Mouse (Mus musculus) right cerebral cortex, postnatal 14 days (tissue): ENCODE data around the gene Gpr61.

ENCODE experiments used
- DNase-seq: peaks from one replicate; pipeline ENCODE4 v3.0.0; 2022

Gene Gpr61

DNA sequence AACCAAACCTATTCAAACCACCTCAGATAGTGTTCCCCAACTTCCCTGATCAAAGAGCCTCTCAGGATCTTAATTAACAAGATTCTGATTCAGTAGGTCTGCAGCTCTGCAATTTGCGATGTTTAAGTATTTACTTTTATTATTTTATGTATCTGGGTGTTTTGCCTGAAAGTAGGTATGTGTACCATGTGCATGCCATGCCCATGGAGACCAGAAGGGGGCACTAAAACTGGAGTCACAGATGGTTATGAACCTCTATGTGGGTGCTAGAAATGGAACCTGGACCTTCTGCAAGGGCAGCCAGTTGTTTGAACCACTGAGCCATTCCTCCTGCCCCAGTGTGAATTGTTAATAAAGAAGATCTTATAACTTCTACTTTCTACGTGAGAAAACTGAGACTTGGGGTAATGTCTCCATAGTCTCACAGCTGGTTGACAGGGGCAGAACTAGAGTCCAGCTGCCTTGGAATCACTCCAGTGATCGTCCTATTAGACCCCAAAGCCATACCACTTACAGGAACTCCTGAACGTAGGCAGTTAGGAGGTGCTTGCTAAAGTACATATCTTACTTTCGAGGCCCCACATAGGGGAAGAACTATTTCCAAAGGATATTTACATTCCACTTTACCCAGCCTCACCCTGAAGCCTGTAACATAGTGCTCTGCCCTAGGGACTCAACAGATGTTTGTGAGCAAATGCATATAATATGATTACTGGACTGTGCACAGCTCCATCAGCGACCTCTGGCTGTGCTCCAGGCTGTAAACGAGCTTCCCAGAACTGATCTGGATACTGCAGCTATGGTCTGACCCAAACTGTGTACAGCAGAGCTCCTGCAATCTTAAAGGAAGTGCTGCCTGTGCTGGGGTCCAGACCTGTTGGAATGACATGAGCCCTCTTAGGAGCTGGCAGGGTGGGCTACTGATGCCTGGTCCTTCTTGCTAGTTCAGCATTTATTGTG lies 24.4 kb upstream of the Gpr61 start:
- no peak for DNase-seq

- DNase-seq, result no peak
Measured at GRCm38 (mm10) chr3:108174672-108175531, 20.2 kb upstream of the Gpr61 start.

DNA sequence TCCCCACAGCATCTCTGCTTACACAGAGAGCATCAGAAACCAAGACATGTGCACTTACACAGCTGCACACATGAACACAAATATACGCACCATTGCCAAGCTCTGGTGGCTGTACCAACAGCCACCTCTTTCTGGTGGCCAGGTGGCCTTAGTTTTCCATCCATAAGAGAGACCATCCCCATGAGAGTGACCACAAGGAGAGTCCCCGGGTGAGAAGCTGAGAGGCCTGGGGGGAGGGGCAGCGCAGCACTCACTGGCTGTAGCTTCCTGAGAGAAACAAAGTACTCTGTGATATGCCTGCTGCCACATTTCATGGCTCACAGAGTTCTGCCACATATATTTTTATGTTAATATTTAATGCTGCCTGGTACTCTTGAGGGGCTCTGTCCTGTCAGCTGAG lies 14.5 kb upstream of the Gpr61 start:
- DNase-seq, result no peak

- no peak for DNase-seq
Measured at GRCm38 (mm10) chr3:108167499-108167898, 12.8 kb upstream of the Gpr61 start.

DNA sequence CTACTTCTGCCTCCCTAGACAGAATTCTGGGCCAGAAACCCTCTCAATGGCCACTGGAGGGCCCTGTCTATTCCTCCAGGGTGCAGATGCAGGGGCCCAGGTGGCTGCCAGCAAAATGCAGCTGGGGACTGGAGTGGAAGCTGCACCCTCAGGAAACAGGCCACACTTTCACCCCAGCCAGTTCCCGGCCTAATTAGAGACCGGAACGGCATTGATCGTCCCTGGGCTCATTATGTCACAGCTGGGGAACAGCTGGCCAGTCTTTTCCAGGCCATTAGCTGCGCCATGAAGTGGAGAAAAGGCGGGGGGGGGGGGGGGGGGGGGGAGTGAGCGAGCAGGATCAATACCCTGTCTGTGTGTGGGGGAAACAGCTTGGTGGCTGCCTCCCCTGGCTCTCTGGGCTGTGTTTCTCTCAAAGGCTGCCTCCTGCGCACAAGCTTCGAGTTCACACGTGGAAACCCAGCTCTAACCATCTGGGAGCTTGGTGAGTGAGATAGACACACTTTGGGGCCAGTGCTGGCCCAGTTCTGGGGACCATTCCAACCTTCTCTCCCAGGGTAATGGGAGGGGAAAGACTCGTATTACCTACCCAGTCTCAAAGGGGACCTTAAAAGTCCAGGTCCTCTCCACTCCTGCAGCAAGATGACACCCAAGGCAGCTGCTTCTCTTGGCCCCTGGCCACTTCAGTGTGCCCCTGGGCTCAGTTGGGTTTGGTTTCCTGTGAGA lies 12.0 kb upstream of the Gpr61 start:
- peak; percentile 55 for DNase-seq

- no peak for DNase-seq
Measured at GRCm38 (mm10) chr3:108165532-108166315, 11.0 kb upstream of the Gpr61 start.

DNA sequence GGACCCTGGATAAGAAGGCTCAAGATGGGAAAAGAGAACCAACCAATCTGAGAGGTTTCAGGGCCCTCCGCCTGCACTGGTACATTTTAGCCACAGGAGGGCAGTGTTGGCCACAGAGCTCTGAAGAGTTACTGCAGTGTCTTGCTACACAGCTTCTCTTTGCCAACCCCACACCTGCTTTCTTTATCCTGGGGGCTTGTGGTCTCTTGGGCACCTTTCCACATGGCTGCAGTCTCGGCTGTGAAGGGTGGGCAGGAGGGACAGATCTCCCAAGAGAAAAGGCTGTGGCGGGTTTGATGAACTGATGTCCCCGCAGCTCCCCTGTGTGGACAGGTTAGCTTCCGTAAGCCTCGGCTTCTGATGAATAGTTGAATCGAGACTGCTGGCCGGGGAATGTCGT lies 10.1 kb upstream of the Gpr61 start:
- peak; percentile 74 for DNase-seq

GRCm38 (mm10) chr3:108164091-108164490 lies 9.4 kb upstream of the Gpr61 start:
- no peak for DNase-seq

DNA sequence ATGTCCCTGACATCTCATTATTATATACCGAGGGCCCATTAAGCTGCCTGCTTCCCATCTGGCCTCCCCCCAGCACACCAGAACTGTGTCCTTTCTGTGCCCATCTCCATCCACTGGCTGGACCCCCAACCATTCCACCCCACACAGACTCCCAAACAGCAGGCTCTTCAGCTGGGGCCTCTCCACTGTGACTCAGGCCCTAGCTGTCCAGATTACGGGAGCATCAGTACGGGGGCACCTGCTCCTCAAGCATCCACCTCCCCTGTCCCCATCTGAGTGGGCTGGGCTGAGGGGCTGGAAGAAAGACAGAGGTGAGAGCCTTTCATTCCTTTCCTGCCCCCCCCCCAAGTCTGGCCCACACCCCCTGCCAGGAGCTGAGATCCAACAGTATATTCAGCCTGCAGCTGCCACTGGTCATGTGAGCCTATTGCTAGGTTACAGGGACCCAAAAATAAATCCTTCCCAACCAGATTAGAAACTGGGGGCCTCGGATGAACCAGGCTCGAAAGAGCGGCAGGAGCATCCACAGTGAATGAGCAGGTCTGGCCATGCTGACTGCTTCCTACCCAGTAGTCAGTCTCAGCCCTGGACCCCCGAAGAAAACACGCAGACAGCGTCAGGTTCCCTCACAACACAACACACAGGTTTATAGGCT lies 3.8 kb upstream of the Gpr61 start:
- peak; percentile 48 for DNase-seq

DNA sequence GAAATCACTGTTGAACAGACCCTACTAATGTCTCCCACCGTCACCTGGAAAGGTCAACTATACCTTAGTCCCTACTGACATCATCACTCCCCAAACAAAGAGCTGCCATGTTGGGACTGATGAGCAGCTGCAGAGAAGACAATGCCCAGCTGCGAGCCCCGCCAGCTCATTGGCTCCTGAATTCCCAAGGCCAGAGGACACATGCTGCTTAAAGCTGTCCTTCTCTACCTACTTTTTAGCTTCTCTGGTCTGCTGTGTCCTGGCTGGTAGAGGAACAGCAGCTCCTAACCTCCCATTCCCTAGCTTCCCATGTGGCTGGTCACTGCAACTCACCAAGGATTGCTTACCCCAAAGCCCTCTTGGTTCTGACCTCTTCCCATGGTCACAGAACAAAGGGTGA lies 2.4 kb downstream of the Gpr61 start:
- no peak for DNase-seq

- peak; percentile 90 for DNase-seq
Measured at GRCm38 (mm10) chr3:108147386-108148235, 7.1 kb downstream of the Gpr61 start.

DNA sequence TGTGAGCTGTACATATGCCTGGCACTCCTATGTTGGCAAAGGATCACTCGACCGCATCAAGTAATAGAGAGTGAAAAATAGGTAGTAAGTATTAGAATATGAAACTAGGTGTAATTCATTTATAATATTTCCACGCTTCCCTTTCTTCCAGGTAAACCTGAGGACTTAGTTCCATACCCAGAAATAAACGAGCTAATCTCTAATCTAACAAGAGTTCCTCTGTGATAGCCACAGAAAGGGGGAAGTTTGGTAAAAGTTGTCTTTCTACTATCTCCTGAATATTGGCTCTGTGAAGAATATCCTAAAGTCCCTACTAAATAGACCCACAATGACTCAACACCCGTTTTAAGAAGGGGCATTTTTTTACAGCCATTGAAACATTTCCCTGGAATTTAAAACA lies 8.0 kb downstream of the Gpr61 start:
- DNase-seq, result no peak

- DNase-seq, result peak; percentile 86
Measured at GRCm38 (mm10) chr3:108145534-108146445, 8.9 kb downstream of the Gpr61 start, which contains the start of gene Gnai3. TSS of gene Gnai3 (minus strand) at chr3:108146146.

DNA sequence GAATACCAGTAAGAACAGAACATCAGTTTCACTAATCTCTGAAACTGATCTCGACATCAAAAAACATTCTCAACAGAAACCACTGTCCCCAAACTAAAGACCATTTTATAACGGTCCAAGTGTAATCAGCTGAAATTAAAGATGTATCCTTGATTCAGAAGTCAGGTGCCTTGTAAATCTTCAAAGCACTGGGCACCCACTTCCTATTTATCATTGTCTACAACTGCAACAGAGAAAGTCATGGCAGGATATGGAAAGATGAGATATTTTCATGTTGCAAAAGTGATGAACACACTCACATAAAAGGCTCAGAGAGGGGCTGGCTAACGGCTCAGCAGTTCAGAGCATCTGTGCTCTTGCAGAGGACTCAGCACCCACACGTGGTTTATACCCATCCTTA lies 13.9 kb downstream of the Gpr61 start:
- DNase-seq, result no peak

GRCm38 (mm10) chr3:108139113-108139512 lies 15.6 kb downstream of the Gpr61 start:
- DNase-seq, result no peak

- peak; percentile 58 for DNase-seq
Measured at GRCm38 (mm10) chr3:108134701-108135100, 20.0 kb downstream of the Gpr61 start.

DNA sequence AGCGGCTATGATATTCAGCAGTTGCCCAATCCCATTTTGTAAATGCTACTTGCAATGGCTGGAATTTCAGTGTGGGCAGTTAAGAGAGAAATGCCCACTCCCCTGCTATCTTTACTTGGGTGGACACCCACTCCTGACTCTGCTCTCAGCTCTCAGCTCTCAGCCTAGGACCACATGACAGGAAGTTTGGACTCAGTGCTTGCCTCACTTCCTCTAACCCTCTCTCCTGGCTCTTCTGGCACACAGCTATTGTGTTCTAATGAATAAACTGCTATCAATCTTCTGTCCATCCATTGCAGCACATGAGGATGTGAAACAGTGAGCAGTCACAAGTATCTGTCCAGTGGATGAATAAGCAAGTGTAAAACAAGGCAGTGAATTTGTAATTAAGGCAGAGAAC lies 22.2 kb downstream of the Gpr61 start:
- no peak for DNase-seq

DNA sequence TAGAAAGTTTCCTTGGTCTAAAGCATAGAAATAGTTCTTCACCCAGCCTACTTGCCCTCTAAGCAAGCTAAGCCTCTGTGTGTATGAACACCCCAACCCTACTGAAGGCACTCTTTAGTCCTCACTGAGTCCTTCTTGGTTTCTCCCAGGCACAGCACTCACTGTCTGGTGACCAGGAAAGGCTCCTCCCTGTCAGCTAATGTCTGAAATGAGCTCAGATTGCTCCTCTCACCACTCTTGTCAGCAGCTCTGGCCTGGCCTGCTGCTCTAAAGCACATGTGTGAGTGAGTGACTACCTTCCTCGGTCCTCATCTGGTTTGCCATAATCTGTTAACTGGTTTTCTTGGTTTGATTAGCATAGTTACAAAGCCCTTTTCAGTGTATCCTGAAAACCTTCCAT lies 22.9 kb downstream of the Gpr61 start:
- DNase-seq, result no peak

DNA sequence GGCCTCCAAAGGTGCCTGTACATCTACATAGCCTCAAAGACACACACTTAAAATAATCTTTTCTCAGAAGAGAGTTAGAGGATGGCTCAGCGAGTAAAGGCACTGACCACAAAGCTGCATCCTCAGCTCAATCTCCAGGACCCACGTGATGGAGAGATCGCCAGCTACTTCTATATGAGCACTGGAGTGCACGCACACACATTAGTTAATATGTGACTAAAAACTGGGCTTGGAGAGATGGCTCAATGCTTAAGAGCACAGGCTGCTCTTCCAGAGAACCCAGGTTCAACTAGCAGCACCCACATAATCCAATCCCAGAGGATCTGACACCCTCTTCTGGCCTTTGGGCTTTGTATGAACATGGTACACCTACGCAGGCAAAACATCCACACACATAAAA lies 23.5 kb downstream of the Gpr61 start:
- no peak for DNase-seq

GRCm38 (mm10) chr3:108129804-108130203 lies 24.9 kb downstream of the Gpr61 start:
- DNase-seq, result no peak
